Mouse (Mus musculus) neutrophil, adult 5-6 weeks (primary cell): Measurements from ENCODE around the gene Gm2007. TPM values are rescaled to one million over a fixed set of nuclear protein-coding genes. Genes with fewer than 3 reads are reported as not detected.
"Not testable (repeated sequence)": the region's sequence is repeated elsewhere in the genome, so short reads cannot be mapped to it uniquely, and the experiment has no call there.

ENCODE experiments used
- ATAC-seq: fragments of 151-379, 151-347 bp; 2 replicates; pipeline ENCODE4 v1.8.0; 2017; ENCODE audit warnings: mild to moderate bottlenecking, moderate TSS enrichment; ENCODE audit not compliant: insufficient number of reproducible peaks, poor library complexity, low FRiP score, severe bottlenecking; ENCODE audit errors: extremely low read depth
- total RNA-seq: library from RNA; stranded (forward); fragments of 200-1000 nt; gene quantifications from 2 replicates; pipeline ENCODE4 v1.2.3, GENCODE M21; 2017

Gm2007 gene
- not detected in 2 replicates for total RNA-seq

- ATAC-seq = not testable (repeated sequence)
Measured at GRCm38 (mm10) chr2:175741237-175741636, at the start of gene Gm2007. Gm2007 (plus strand) TSS chr2:175741537.

- ATAC-seq = not testable (repeated sequence)
Measured at GRCm38 (mm10) chr2:175703546-175703945, 37.8 kb upstream of the Gm2007 start, which contains the start of gene Zfp969. Zfp969 (minus strand) TSS chr2:175703646.

DNA sequence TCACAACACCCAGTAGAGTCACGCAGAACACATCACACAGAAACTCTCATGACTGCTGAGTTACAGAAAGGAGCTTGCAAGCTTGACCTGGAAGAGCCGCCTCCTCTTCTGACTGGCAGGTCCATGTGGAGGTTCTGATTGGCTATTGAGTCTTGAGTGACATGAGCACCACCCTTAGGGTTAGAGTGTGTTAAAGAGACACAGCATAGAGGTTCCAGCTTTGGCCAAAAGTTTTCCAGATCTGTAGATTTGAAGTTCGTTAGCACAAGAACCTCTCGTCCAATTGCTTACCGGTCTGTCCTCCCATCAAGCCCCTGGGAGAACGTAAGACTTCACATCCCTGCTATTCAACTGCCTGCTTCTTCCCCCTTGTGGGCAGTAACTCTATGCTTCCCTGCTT, 59.7 kb downstream of the Gm2007 start, which contains the start of gene Gm14288:
TSS of gene Gm14288 (minus strand) at position 101 of the 400 bp plus-strand sequence.
- ATAC-seq = not testable (repeated sequence)

Other genes with a start within 250 kb of the Gm2007 start
- not detected in 2 replicates for gene Gm11007, start 97.6 kb upstream of the Gm2007 start, total RNA-seq
- gene Zfp969, start 37.9 kb upstream of the Gm2007 start, total RNA-seq = not detected in 2 replicates
- gene Gm14288, start 59.6 kb downstream of the Gm2007 start, total RNA-seq = 1.2 TPM in 1 of 2 replicates, not detected in the other
- 0.70 and 4.1 TPM in 2 replicates for gene Gm6710, start 127.7 kb downstream of the Gm2007 start, total RNA-seq
- 14.6 and 15.4 TPM in 2 replicates for gene Zfp966, start 189.6 kb downstream of the Gm2007 start, total RNA-seq
- 10.5 TPM in 1 of 2 replicates, not detected in the other for gene Gm2026, start 223.8 kb downstream of the Gm2007 start, total RNA-seq